Mouse (Mus musculus) adipose tissue, adult 10 weeks (tissue): ENCODE measurements around the gene Aebp1. TPM values are rescaled to one million over a fixed set of nuclear protein-coding genes. Genes with fewer than 3 reads are reported as not detected.

ENCODE experiments used
- polyA plus RNA-seq: library from polyadenylated mRNA; stranded (reverse); fragments of 350-450 nt; fragmentation: Illumina TruSeq; extraction: RNeasy Lipid Tissue Mini Kit (QIAGEN cat#74804); gene quantifications from one replicate; pipeline ENCODE4 v1.2.3, GENCODE M21; 2014; ENCODE audit warnings: low read depth, low replicate concordance

Aebp1 gene
- polyA plus RNA-seq = 99.7 TPM

GRCm38 (mm10) chr11:5861678-5862393, at the start of gene Aebp1:
Gene Aebp1 (plus strand): TSS chr11:5861947.

GRCm38 (mm10) chr11:5837251-5838246, 24.2 kb upstream of the Aebp1 start, which contains the start of gene Polm:
Gene Polm (minus strand): TSS chr11:5838016.

DNA sequence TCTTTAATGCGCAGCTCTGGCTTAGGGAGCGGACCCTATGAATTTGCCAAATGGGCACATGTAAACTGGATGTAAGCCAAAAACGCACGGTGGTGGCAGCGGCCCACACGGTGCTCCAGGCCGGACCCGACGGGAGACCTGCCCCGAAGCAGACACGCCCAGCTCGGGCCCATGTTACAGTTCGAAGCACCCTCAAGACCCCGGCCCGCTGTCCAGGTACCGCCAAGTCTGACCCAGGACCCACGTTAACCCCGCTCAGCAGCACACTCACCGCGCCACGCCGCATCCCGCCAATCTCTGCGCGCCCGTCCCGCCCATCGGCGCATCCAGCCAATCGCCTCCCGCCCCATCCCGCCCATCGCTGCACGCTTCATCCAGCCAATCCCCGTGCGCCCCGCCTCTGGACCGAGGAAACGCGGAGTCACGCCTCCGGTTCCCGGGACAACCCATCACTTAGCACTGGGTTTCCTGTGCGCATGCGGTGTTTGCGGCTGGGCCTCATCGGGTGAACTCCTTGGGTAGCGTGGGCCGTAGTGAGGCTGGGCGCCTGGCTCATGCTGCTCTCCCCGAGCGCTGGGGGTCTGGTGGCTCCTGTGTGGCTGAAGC, 16.3 kb downstream of the Aebp1 start, which contains the start of gene Pold2:
TSS of gene Pold2 (minus strand) at position 372 of the 606 bp plus-strand sequence.

GRCm38 (mm10) chr11:5898531-5898930, 36.8 kb downstream of the Aebp1 start, which contains the start of gene Myl7:
Gene Myl7 (minus strand): TSS chr11:5898782.

Other genes with a start within 250 kb of the Aebp1 start
- gene Mrps24, start 146.3 kb upstream of the Aebp1 start, polyA plus RNA-seq = 55.5 TPM
- gene Urgcp, start 99.6 kb upstream of the Aebp1 start, polyA plus RNA-seq = 17.5 TPM
- 52.9 TPM for gene Dbnl, start 73.5 kb upstream of the Aebp1 start, polyA plus RNA-seq
- 28.0 TPM for gene Pgam2, start 58.2 kb upstream of the Aebp1 start, polyA plus RNA-seq
- 13.6 TPM for gene Polm, start 23.9 kb upstream of the Aebp1 start, polyA plus RNA-seq
- 26.6 TPM for gene Pold2, start 16.3 kb downstream of the Aebp1 start, polyA plus RNA-seq
- gene Myl7, start 36.8 kb downstream of the Aebp1 start, polyA plus RNA-seq = 1.3 TPM
- 2.7 TPM for gene Gck, start 88.1 kb downstream of the Aebp1 start, polyA plus RNA-seq
- 83.1 TPM for gene Ykt6, start 93.7 kb downstream of the Aebp1 start, polyA plus RNA-seq
- 81.0 TPM for gene Camk2b, start 204.4 kb downstream of the Aebp1 start, polyA plus RNA-seq